Mouse (Mus musculus): Measurements from ENCODE around the gene Flvcr2. TPM values are rescaled to one million over a fixed set of nuclear protein-coding genes. Genes with fewer than 3 reads are reported as not detected.

The Flvcr2 gene
- polyA plus RNA-seq, 1 experiment from 2014 or later: 23.3 TPM

GRCm38 (mm10) chr12:85853836-85854235 lies 107.5 kb downstream of the Flvcr2 start:
- no peaks in the 10 kb centered on the region for H3K9me3 ChIP-seq (ENCODE audit: low read length)
- no peaks in the 10 kb centered on the region for H3K4me1 ChIP-seq (ENCODE audit: insufficient read depth, low read depth, low read length)
- no peak overlapping the region for H3K9ac ChIP-seq (replicated peaks; ENCODE audit: low read depth)
- no peak for DNase-seq (ENCODE audit: low spot score)
- no peaks in the 10 kb centered on the region for H3K27me3 ChIP-seq (replicated peaks; ENCODE audit: insufficient read depth, low read length)
- no peak overlapping the region for H3K27ac ChIP-seq (ENCODE audit: low read length)
- ATAC-seq: no peak
- H3K36me3 ChIP-seq (ENCODE audit: insufficient read depth, low read length): no peaks in the 10 kb centered on the region
- no peak overlapping the region for H3K4me3 ChIP-seq (ENCODE audit: low read depth, low read length)
- TF ChIP-seq CTCF (IDR thresholded peaks at IDR 0.05) (no peak), EP300 (IDR thresholded peaks at IDR 0.05) (no peak)
- H3K4me2 ChIP-seq (replicated peaks; ENCODE audit: low read depth, low read length): no peak overlapping the region
- WGBS: 76% methylated on average over 4 of the region's 4 CpGs

- Histone ChIP-seq H3K9me3 (ENCODE audit: low read length) (no peaks in the 10 kb centered on the region), H3K27me3 (replicated peaks; ENCODE audit: insufficient read depth, low read length) (no peaks in the 10 kb centered on the region), H3K4me3 (ENCODE audit: low read depth, low read length) (no peak overlapping the region), H3K36me3 (ENCODE audit: insufficient read depth, low read length) (no peaks in the 10 kb centered on the region), H3K27ac (ENCODE audit: low read length) (no peak overlapping the region), H3K4me2 (replicated peaks; ENCODE audit: low read depth, low read length) (no peak overlapping the region), H3K4me1 (ENCODE audit: insufficient read depth, low read depth, low read length) (no peaks in the 10 kb centered on the region), H3K9ac (replicated peaks; ENCODE audit: low read depth) (no peak overlapping the region)
- TF ChIP-seq EP300 (IDR thresholded peaks at IDR 0.05) (no peak), CTCF (IDR thresholded peaks at IDR 0.05) (no peak)
- ATAC-seq (peak; percentile 43; the same call in 1 of the 2 replicates), DNase-seq (ENCODE audit: low spot score) (peak; percentile 79)
- 44% methylated on average over 1 of the region's 1 CpGs for whole genome bisulfite sequencing
Observed at GRCm38 (mm10) chr12:85854271-85854670, 107.9 kb downstream of the Flvcr2 start.

GRCm38 (mm10) chr12:85857300-85857699 lies 111.0 kb downstream of the Flvcr2 start:
- ATAC-seq: no peak
- no peak overlapping the region for H3K27ac ChIP-seq (ENCODE audit: low read length)
- TF ChIP-seq EP300 (IDR thresholded peaks at IDR 0.05): no peak
- no peak for TF ChIP-seq CTCF (IDR thresholded peaks at IDR 0.05)
- no peak overlapping the region for H3K9ac ChIP-seq (replicated peaks; ENCODE audit: low read depth)
- 77% methylated on average over 7 of the region's 7 CpGs for WGBS
- no peak overlapping the region for H3K4me3 ChIP-seq (ENCODE audit: low read depth, low read length)
- H3K36me3 ChIP-seq (ENCODE audit: insufficient read depth, low read length): no peaks in the 10 kb centered on the region
- H3K4me2 ChIP-seq (replicated peaks; ENCODE audit: low read depth, low read length): no peak overlapping the region
- DNase-seq (ENCODE audit: low spot score): no peak
- H3K4me1 ChIP-seq (ENCODE audit: insufficient read depth, low read depth, low read length): no peaks in the 10 kb centered on the region; the same call in 1 of the 2 replicates
- H3K9me3 ChIP-seq (ENCODE audit: low read length): no peaks in the 10 kb centered on the region
- H3K27me3 ChIP-seq (replicated peaks; ENCODE audit: insufficient read depth, low read length): no peaks in the 10 kb centered on the region

- no peaks in the 10 kb centered on the region for H3K36me3 ChIP-seq (ENCODE audit: insufficient read depth, low read length)
- TF ChIP-seq EP300 (IDR thresholded peaks at IDR 0.05) (no peak), CTCF (IDR thresholded peaks at IDR 0.05) (no peak)
- WGBS: 49% methylated on average over 3 of the region's 3 CpGs
- DNase-seq (ENCODE audit: low spot score) (peak; percentile 18), ATAC-seq (no peak)
- no peaks in the 10 kb centered on the region for H3K9me3 ChIP-seq (ENCODE audit: low read length)
- H3K4me2 ChIP-seq (replicated peaks; ENCODE audit: low read depth, low read length): no peak overlapping the region
- H3K4me3 ChIP-seq (ENCODE audit: low read depth, low read length): no peak overlapping the region
- no peaks in the 10 kb centered on the region; the same call in 1 of the 2 replicates for H3K4me1 ChIP-seq (ENCODE audit: insufficient read depth, low read depth, low read length)
- no peaks in the 10 kb centered on the region for H3K27me3 ChIP-seq (replicated peaks; ENCODE audit: insufficient read depth, low read length)
- H3K9ac ChIP-seq (replicated peaks; ENCODE audit: low read depth): no peak overlapping the region
- peak overlapping the region; percentile 29; the same call in 1 of the 2 replicates for H3K27ac ChIP-seq (ENCODE audit: low read length)
Observed at GRCm38 (mm10) chr12:85859111-85859510, 112.8 kb downstream of the Flvcr2 start.

DNA sequence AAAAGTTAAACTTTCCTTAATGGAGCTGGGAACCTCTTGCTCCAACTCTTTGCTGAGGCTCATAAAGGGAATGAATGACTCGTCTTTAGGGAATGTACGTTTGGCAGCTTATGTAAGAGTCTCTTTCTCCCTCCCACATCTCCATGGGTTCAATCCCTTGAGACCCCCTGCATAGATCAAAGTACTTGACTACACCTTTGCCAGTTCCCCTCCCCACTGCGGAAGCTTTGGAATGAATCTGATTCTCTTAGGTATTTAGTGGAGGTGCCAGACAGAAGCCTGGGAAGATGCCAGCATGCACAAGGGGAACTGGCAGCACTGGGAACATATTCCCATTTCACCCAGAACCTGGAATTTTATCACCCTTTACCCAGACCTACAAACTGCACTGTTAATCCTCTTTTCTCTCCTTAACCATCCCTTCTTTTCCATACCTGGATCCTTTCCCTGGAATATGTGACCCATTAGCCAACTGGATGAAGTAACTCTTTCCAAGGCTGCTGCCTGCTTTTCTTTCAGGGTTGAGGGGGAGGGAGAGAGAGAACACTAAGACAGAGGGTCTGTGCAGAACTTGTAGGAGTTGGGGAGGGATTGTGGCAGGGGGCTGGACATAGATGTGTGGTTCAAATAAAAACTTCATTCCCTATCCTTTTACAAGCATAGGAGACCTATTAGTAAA lies 113.3 kb downstream of the Flvcr2 start:
- no peaks in the 10 kb centered on the region for H3K36me3 ChIP-seq (ENCODE audit: insufficient read depth, low read length)
- no peaks in the 10 kb centered on the region for H3K9me3 ChIP-seq (ENCODE audit: low read length)
- H3K27ac ChIP-seq (ENCODE audit: low read length): no peak overlapping the region
- H3K4me1 ChIP-seq (ENCODE audit: insufficient read depth, low read depth, low read length): no peaks in the 10 kb centered on the region; the same call in 1 of the 2 replicates
- WGBS: 18% methylated on average over 3 of the region's 3 CpGs
- no peak overlapping the region for H3K9ac ChIP-seq (replicated peaks; ENCODE audit: low read depth)
- ATAC-seq (no peak; the same call in 1 of the 2 replicates), DNase-seq (ENCODE audit: low spot score) (peak; percentile 39)
- H3K27me3 ChIP-seq (replicated peaks; ENCODE audit: insufficient read depth, low read length): no peaks in the 10 kb centered on the region
- TF ChIP-seq EP300 (IDR thresholded peaks at IDR 0.05) (no peak), CTCF (IDR thresholded peaks at IDR 0.05) (no peak)
- no peak overlapping the region for H3K4me3 ChIP-seq (ENCODE audit: low read depth, low read length)
- H3K4me2 ChIP-seq (replicated peaks; ENCODE audit: low read depth, low read length): no peak overlapping the region

- Histone ChIP-seq H3K9me3 (ENCODE audit: low read length) (no peaks in the 10 kb centered on the region), H3K27me3 (replicated peaks; ENCODE audit: insufficient read depth, low read length) (no peaks in the 10 kb centered on the region), H3K27ac (ENCODE audit: low read length) (no peak overlapping the region), H3K9ac (replicated peaks; ENCODE audit: low read depth) (no peak overlapping the region), H3K36me3 (ENCODE audit: insufficient read depth, low read length) (no peaks in the 10 kb centered on the region), H3K4me3 (ENCODE audit: low read depth, low read length) (no peak overlapping the region), H3K4me2 (replicated peaks; ENCODE audit: low read depth, low read length) (no peak overlapping the region), H3K4me1 (ENCODE audit: insufficient read depth, low read depth, low read length) (no peaks in the 10 kb centered on the region; the same call in 1 of the 2 replicates)
- no peak for TF ChIP-seq CTCF (IDR thresholded peaks at IDR 0.05)
- TF ChIP-seq EP300 (IDR thresholded peaks at IDR 0.05): no peak
- no peak for DNase-seq (ENCODE audit: low spot score)
- WGBS: 38% methylated on average over 2 of the region's 2 CpGs
- no peak for ATAC-seq
Observed at GRCm38 (mm10) chr12:85862514-85862913, 116.2 kb downstream of the Flvcr2 start.

Small RNAs within 50 kb of the gene (microRNA-seq; reads per million reads assigned to microRNA genes)
- gene Gm47285: not detected

Other genes with a start within 250 kb of the Flvcr2 start
- gene Jdp2, start 147.5 kb upstream of the Flvcr2 start, polyA plus RNA-seq (2015; fragmentation: Nextera tagmentation; extraction: Ambion mirVana): 1.2 and 1.4 TPM in 2 replicates
- gene Batf, start 59.9 kb upstream of the Flvcr2 start, polyA plus RNA-seq (2015; fragmentation: Nextera tagmentation; extraction: Ambion mirVana): 27.9 and 28.6 TPM in 2 replicates
- gene Erg28, start 78.0 kb downstream of the Flvcr2 start, polyA plus RNA-seq (2015; fragmentation: Nextera tagmentation; extraction: Ambion mirVana): 76.5 and 80.8 TPM in 2 replicates
- 4.9 and 6.4 TPM in 2 replicates for gene Ttll5, start 78.1 kb downstream of the Flvcr2 start, polyA plus RNA-seq (2015; fragmentation: Nextera tagmentation; extraction: Ambion mirVana)

All from lung, postnatal 0 days (tissue).